Mouse (Mus musculus): ENCODE results near the gene Efcab1.
"Not testable (repeated sequence)": the region's sequence is repeated elsewhere in the genome, so short reads cannot be mapped to it uniquely, and the experiment has no call there.

The Efcab1 gene

GRCm38 (mm10) chr16:14906393-14907100 lies at the start of gene Efcab1:
Efcab1 (plus strand) TSS chr16:14906606.
- no peak for DNase-seq (ENCODE audit: low read depth)

- no peak for DNase-seq (ENCODE audit: low read depth)
Measured at GRCm38 (mm10) chr16:14859443-14859842, 47.0 kb upstream of the Efcab1 start.

- no peak for DNase-seq (ENCODE audit: low read depth)
Measured at GRCm38 (mm10) chr16:14884916-14885315, 21.5 kb upstream of the Efcab1 start.

GRCm38 (mm10) chr16:14885372-14885771 lies 21.0 kb upstream of the Efcab1 start:
- DNase-seq (ENCODE audit: low read depth): no peak

- DNase-seq (ENCODE audit: low read depth): no peak
Measured at GRCm38 (mm10) chr16:14892492-14892891, 13.9 kb upstream of the Efcab1 start.

- no peak for DNase-seq (ENCODE audit: low read depth)
Measured at GRCm38 (mm10) chr16:14893864-14894263, 12.5 kb upstream of the Efcab1 start.

GRCm38 (mm10) chr16:14894713-14895112 lies 11.7 kb upstream of the Efcab1 start:
- DNase-seq (ENCODE audit: low read depth): no peak

GRCm38 (mm10) chr16:14895543-14895942 lies 10.9 kb upstream of the Efcab1 start:
- DNase-seq (ENCODE audit: low read depth): no peak

GRCm38 (mm10) chr16:14930711-14931110 lies 24.3 kb downstream of the Efcab1 start:
- not testable (repeated sequence) for DNase-seq (ENCODE audit: low read depth)

GRCm38 (mm10) chr16:14936478-14937166 lies 30.2 kb downstream of the Efcab1 start:
- not testable (repeated sequence) for DNase-seq (ENCODE audit: low read depth)

- DNase-seq (ENCODE audit: low read depth): no peak
Measured at GRCm38 (mm10) chr16:14939552-14939951, 33.1 kb downstream of the Efcab1 start.

- no peak for DNase-seq (ENCODE audit: low read depth)
Measured at GRCm38 (mm10) chr16:14939994-14940715, 33.7 kb downstream of the Efcab1 start.

- DNase-seq (ENCODE audit: low read depth): no peak
Measured at GRCm38 (mm10) chr16:14940898-14941297, 34.5 kb downstream of the Efcab1 start.

- no peak for DNase-seq (ENCODE audit: low read depth)
Measured at GRCm38 (mm10) chr16:14943530-14943929, 37.1 kb downstream of the Efcab1 start.

GRCm38 (mm10) chr16:14947561-14947960 lies 41.2 kb downstream of the Efcab1 start:
- not testable (repeated sequence) for DNase-seq (ENCODE audit: low read depth)

GRCm38 (mm10) chr16:14951894-14952293 lies 45.5 kb downstream of the Efcab1 start:
- DNase-seq (ENCODE audit: low read depth): no peak

GRCm38 (mm10) chr16:14959743-14960142 lies 53.3 kb downstream of the Efcab1 start:
- DNase-seq (ENCODE audit: low read depth): no peak

- no peak for DNase-seq (ENCODE audit: low read depth)
Measured at GRCm38 (mm10) chr16:14973696-14974095, 67.3 kb downstream of the Efcab1 start.

- no peak for DNase-seq (ENCODE audit: low read depth)
Measured at GRCm38 (mm10) chr16:14979228-14979627, 72.8 kb downstream of the Efcab1 start.

- no peak for DNase-seq (ENCODE audit: low read depth)
Measured at GRCm38 (mm10) chr16:14989614-14990268, 83.3 kb downstream of the Efcab1 start.

- no peak for DNase-seq (ENCODE audit: low read depth)
Measured at GRCm38 (mm10) chr16:14991001-14991400, 84.6 kb downstream of the Efcab1 start.

GRCm38 (mm10) chr16:14992461-14993107 lies 86.2 kb downstream of the Efcab1 start:
- no peak for DNase-seq (ENCODE audit: low read depth)

Measured in c-Kit-positive CD71-positive TER-119-negative erythroid progenitor cells, embryonic 14.5 days (primary cell).